Mouse (Mus musculus): ENCODE results near the gene Dusp6. TPM values are rescaled to one million over a fixed set of nuclear protein-coding genes. Genes with fewer than 3 reads are reported as not detected.
A peak's percentile ranks its signal among the peaks of the same experiment; 100 is the strongest.

The Dusp6 gene
- polyA plus RNA-seq, 1 experiment from 2014 or later: 41.9 TPM

DNA sequence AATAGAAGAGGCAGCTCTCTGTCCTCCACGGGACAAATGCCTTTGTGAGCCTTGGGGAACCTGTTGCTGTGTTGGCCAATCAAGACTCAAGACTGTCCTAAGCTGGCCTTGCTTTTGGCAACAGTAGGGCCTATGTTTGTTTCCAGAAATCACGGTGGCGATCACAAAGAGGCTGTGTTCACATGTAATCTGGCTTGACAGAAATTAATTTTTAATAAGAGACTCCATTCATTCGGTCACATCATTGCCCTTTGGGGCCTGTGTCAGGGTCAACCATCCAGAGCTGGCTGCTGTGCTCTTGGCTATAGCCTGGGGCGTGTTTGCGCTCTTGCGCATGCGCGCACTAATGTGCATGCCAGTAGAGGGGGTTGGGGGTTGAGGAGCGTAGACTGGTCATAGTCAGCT is 21.0 kb downstream of the Dusp6 start:
- H3K9ac ChIP-seq (ENCODE audit: low read length): no peak overlapping the region
- no peaks in the 10 kb centered on the region; the same call in 1 of the 2 replicates for H3K4me1 ChIP-seq (ENCODE audit: control insufficient read depth, insufficient read depth, low read length)
- H3K27me3 ChIP-seq (ENCODE audit: control insufficient read depth, insufficient read depth, low read length): no peaks in the 10 kb centered on the region
- no peaks in the 10 kb centered on the region for H3K9me3 ChIP-seq (ENCODE audit: control insufficient read depth, low read length)
- no peaks in the 10 kb centered on the region for H3K36me3 ChIP-seq (ENCODE audit: control insufficient read depth, insufficient read depth, low read length)
- H3K4me2 ChIP-seq: no peak overlapping the region
- 92% methylated on average over 10 of the region's 10 CpGs for WGBS
- no peak overlapping the region for H3K4me3 ChIP-seq (ENCODE audit: low read depth, low read length)
- ATAC-seq (ENCODE audit: low FRiP score): 0 out of 2 replicates have a peak, but pooled peaks have one; percentile 51
- no peak overlapping the region for H3K27ac ChIP-seq (ENCODE audit: low read depth, low read length)
- DNase-seq (ENCODE audit: low spot score, missing footprints): peak; percentile 79

DNA sequence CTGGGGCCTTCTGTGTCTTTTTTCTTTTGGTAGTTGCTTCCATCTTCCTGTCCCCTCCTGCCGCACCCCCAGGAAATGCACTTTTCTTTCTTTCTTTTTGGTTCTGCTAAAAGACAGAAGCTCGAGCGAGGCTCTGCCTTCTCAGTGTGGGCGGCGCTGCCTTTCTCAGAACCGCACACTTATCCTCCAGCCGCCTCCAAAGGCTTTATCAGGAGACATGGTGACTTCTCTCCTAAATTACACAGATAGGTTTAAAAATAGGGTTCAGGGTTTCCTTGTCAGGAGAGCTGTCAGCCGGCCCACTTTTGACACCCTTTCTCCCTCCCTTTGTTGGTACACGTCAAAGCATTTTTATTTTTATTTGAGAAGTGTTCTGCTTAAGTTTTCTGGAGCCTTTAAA is 21.9 kb downstream of the Dusp6 start:
- DNase-seq (ENCODE audit: low spot score, missing footprints): peak; percentile 31
- no peaks in the 10 kb centered on the region for H3K36me3 ChIP-seq (ENCODE audit: control insufficient read depth, insufficient read depth, low read length)
- no peak for ATAC-seq (ENCODE audit: low FRiP score)
- H3K4me2 ChIP-seq: no peak overlapping the region
- 78% methylated on average over 9 of the region's 9 CpGs for WGBS
- H3K27ac ChIP-seq (ENCODE audit: low read depth, low read length): no peak overlapping the region
- H3K4me3 ChIP-seq (ENCODE audit: low read depth, low read length): no peak overlapping the region
- no peak overlapping the region for H3K9ac ChIP-seq (ENCODE audit: low read length)
- H3K9me3 ChIP-seq (ENCODE audit: control insufficient read depth, low read length): no peaks in the 10 kb centered on the region
- no peaks in the 10 kb centered on the region; the same call in 1 of the 2 replicates for H3K4me1 ChIP-seq (ENCODE audit: control insufficient read depth, insufficient read depth, low read length)
- H3K27me3 ChIP-seq (ENCODE audit: control insufficient read depth, insufficient read depth, low read length): no peaks in the 10 kb centered on the region

DNA sequence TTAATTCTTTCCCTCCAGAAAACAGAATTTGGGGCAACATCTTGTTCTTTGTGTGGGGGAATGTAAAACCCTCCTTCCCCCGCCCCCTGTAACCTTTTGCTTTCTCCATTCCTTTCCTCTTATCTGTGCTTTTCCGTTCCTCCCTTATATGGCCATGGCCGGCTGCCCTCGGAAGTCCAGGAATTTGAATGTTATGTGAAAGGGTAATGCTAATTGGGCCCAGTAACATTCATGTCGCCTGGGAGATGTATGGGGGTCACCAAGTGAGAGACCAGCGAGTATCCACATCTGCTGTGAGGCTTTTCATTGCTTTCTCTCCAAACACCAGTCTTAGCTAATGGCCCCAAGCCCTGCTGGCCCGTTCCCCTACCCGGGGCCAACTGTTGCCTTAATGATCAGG is 22.7 kb downstream of the Dusp6 start:
- WGBS: 42% methylated on average over 8 of the region's 8 CpGs
- no peak overlapping the region for H3K9ac ChIP-seq (ENCODE audit: low read length)
- H3K4me2 ChIP-seq: no peak overlapping the region
- no peaks in the 10 kb centered on the region; the same call in 1 of the 2 replicates for H3K4me1 ChIP-seq (ENCODE audit: control insufficient read depth, insufficient read depth, low read length)
- no peaks in the 10 kb centered on the region for H3K9me3 ChIP-seq (ENCODE audit: control insufficient read depth, low read length)
- H3K4me3 ChIP-seq (ENCODE audit: low read depth, low read length): no peak overlapping the region
- H3K36me3 ChIP-seq (ENCODE audit: control insufficient read depth, insufficient read depth, low read length): no peaks in the 10 kb centered on the region
- H3K27me3 ChIP-seq (ENCODE audit: control insufficient read depth, insufficient read depth, low read length): no peaks in the 10 kb centered on the region
- H3K27ac ChIP-seq (ENCODE audit: low read depth, low read length): no peak overlapping the region
- DNase-seq (ENCODE audit: low spot score, missing footprints) (peak; percentile 85), ATAC-seq (ENCODE audit: low FRiP score) (no peak)

DNA sequence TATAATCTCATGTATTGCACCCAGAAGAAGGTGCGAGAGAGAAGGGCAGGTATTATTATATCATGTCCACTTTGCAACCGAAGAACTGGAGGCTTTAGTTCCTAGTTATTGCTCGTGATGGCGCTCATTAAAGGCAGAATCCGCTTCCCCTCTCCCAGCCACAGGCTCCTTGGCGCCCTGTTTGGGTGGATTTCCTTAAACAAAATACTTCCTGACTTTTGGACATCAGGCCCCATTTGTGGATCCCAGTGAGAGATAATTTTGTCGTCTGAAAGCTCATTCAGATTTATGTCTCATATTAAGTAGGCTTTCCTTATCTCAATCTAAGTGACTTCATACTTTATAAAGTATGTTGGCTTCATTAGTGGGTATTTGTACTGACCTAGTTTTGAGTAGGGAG is 23.2 kb downstream of the Dusp6 start:
- no peaks in the 10 kb centered on the region for H3K27me3 ChIP-seq (ENCODE audit: control insufficient read depth, insufficient read depth, low read length)
- no peaks in the 10 kb centered on the region; the same call in 1 of the 2 replicates for H3K4me1 ChIP-seq (ENCODE audit: control insufficient read depth, insufficient read depth, low read length)
- H3K27ac ChIP-seq (ENCODE audit: low read depth, low read length): no peak overlapping the region

DNA sequence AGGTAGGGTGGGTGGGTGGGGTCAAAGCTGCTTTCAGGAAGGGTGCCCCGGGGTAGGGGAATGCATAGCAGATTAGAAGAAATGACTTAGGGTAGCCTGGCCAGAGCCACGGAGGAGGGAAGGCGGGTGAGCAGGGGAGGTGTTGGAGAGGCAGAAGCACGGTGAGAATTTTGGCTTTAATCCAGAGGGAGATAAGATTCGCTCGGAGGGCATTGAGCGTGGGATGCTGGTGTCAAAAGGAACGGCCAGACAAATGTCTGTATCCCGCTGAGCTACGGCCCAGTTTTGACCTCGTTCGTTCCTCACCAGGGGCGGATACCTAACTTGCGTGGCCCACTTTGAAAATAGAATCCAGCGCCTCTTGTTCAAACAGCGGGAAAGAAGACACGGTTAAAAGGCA is 23.8 kb downstream of the Dusp6 start:
- Histone ChIP-seq H3K4me3 (ENCODE audit: low read depth, low read length) (no peak overlapping the region), H3K27me3 (ENCODE audit: control insufficient read depth, insufficient read depth, low read length) (no peaks in the 10 kb centered on the region), H3K9me3 (ENCODE audit: control insufficient read depth, low read length) (no peaks in the 10 kb centered on the region), H3K4me1 (ENCODE audit: control insufficient read depth, insufficient read depth, low read length) (no peaks in the 10 kb centered on the region; the same call in 1 of the 2 replicates), H3K4me2 (peak overlapping the region; percentile 14; the same call in 1 of the 2 replicates), H3K36me3 (ENCODE audit: control insufficient read depth, insufficient read depth, low read length) (no peaks in the 10 kb centered on the region), H3K27ac (ENCODE audit: low read depth, low read length) (no peak overlapping the region), H3K9ac (ENCODE audit: low read length) (no peak overlapping the region)
- DNase-seq (ENCODE audit: low spot score, missing footprints) (no peak), ATAC-seq (ENCODE audit: low FRiP score) (no peak)
- WGBS: 12% methylated on average over 17 of the region's 17 CpGs

More for the DNA sequence above, 23.2 kb downstream of the Dusp6 start:
- no peaks in the 10 kb centered on the region for H3K36me3 ChIP-seq (ENCODE audit: control insufficient read depth, insufficient read depth, low read length)
- no peaks in the 10 kb centered on the region for H3K9me3 ChIP-seq (ENCODE audit: control insufficient read depth, low read length)
- DNase-seq (ENCODE audit: low spot score, missing footprints) (peak; percentile 75), ATAC-seq (ENCODE audit: low FRiP score) (no peak)
- no peak overlapping the region for H3K9ac ChIP-seq (ENCODE audit: low read length)
- H3K4me3 ChIP-seq (ENCODE audit: low read depth, low read length): no peak overlapping the region
- 75% methylated on average over 7 of the region's 7 CpGs for WGBS
- no peak overlapping the region for H3K4me2 ChIP-seq

DNA sequence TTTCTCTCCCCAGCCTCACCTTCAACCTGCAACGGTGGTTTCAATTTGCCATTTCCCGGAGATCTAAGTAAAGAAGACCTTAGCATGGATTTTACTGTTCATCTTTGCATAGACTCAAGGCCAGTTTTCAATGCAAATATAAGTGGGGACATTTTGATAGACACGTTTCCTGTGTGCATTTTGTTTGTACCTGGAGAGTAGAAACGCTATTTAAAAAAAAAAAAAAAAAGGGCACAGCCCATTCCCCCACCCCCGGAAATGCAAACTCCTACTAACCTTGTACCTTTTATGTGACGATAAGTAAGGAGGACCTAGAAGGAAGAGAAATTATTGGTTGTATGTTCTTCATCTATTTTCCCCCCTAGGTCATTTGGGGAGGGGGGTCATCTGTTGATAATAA is 24.2 kb downstream of the Dusp6 start:
- H3K27me3 ChIP-seq (ENCODE audit: control insufficient read depth, insufficient read depth, low read length): no peaks in the 10 kb centered on the region
- H3K36me3 ChIP-seq (ENCODE audit: control insufficient read depth, insufficient read depth, low read length): no peaks in the 10 kb centered on the region
- no peak overlapping the region for H3K9ac ChIP-seq (ENCODE audit: low read length)
- H3K27ac ChIP-seq (ENCODE audit: low read depth, low read length): no peak overlapping the region
- H3K4me1 ChIP-seq (ENCODE audit: control insufficient read depth, insufficient read depth, low read length): no peaks in the 10 kb centered on the region; the same call in 1 of the 2 replicates
- 56% methylated on average over 6 of the region's 6 CpGs for WGBS
- H3K4me2 ChIP-seq: no peak overlapping the region
- H3K9me3 ChIP-seq (ENCODE audit: control insufficient read depth, low read length): no peaks in the 10 kb centered on the region
- no peak for ATAC-seq (ENCODE audit: low FRiP score)
- no peak overlapping the region for H3K4me3 ChIP-seq (ENCODE audit: low read depth, low read length)
- DNase-seq (ENCODE audit: low spot score, missing footprints): peak; percentile 83

DNA sequence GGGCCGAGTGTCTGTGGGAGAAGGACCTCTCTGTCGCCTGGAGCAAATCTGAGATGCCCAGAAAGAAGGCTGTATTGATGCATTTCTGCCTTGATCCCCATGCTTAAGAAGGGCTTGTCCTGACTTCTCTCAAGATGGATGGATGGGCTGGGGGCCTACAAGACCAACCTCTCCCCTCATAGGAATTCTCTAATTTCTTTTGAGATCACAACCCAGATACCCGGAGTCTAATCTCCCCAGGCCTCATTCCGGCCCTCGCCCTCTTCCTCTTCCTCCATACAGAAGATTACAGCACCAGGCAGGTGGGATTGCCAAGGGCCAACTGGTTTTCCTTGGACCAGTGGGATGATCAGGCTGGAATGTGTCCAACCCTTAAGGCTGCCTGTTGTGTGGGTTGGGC is 26.1 kb downstream of the Dusp6 start:
- H3K27ac ChIP-seq (ENCODE audit: low read depth, low read length): no peak overlapping the region
- no peaks in the 10 kb centered on the region for H3K36me3 ChIP-seq (ENCODE audit: control insufficient read depth, insufficient read depth, low read length)
- no peak overlapping the region for H3K9ac ChIP-seq (ENCODE audit: low read length)
- 89% methylated on average over 5 of the region's 5 CpGs for WGBS
- no peak overlapping the region for H3K4me2 ChIP-seq
- no peak overlapping the region for H3K4me3 ChIP-seq (ENCODE audit: low read depth, low read length)
- no peak for ATAC-seq (ENCODE audit: low FRiP score)
- H3K27me3 ChIP-seq (ENCODE audit: control insufficient read depth, insufficient read depth, low read length): no peaks in the 10 kb centered on the region
- no peaks in the 10 kb centered on the region for H3K9me3 ChIP-seq (ENCODE audit: control insufficient read depth, low read length)
- H3K4me1 ChIP-seq (ENCODE audit: control insufficient read depth, insufficient read depth, low read length): no peaks in the 10 kb centered on the region; the same call in 1 of the 2 replicates
- no peak for DNase-seq (ENCODE audit: low spot score, missing footprints)

DNA sequence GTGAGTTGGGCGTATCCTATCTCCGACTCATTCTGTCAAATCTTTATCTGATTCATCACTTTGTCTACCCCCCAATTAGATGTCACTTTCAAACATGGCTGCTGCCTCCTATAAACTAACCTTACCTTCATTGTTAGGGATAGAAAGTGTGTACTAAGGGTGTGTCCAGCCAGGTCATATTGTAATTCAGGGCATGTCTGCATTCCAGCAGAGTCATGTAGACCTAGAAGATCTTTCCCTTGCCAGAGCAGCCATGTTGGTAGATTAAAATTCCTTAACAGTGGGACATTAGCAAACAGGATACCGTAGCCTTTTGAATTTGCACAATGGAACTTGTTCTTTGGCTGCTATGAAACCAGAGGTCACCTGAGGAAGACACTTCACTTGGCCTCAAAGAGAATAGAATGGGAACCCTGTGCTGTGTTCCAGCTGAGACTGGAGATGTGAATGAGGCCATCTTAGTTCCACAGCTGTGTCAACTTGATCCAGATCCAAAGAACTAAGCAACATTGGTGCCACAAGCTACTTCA is 30.1 kb downstream of the Dusp6 start:
- no peak overlapping the region for H3K4me2 ChIP-seq
- no peak overlapping the region for H3K27ac ChIP-seq (ENCODE audit: low read depth, low read length)
- H3K9ac ChIP-seq (ENCODE audit: low read length): no peak overlapping the region
- no peak for ATAC-seq (ENCODE audit: low FRiP score)
- no peaks in the 10 kb centered on the region for H3K9me3 ChIP-seq (ENCODE audit: control insufficient read depth, low read length)
- no peaks in the 10 kb centered on the region for H3K4me1 ChIP-seq (ENCODE audit: control insufficient read depth, insufficient read depth, low read length)
- no peaks in the 10 kb centered on the region for H3K36me3 ChIP-seq (ENCODE audit: control insufficient read depth, insufficient read depth, low read length)
- no peak for DNase-seq (ENCODE audit: low spot score, missing footprints)
- 81% methylated on average over 3 of the region's 3 CpGs for WGBS
- H3K4me3 ChIP-seq (ENCODE audit: low read depth, low read length): no peak overlapping the region
- no peaks in the 10 kb centered on the region for H3K27me3 ChIP-seq (ENCODE audit: control insufficient read depth, insufficient read depth, low read length)

DNA sequence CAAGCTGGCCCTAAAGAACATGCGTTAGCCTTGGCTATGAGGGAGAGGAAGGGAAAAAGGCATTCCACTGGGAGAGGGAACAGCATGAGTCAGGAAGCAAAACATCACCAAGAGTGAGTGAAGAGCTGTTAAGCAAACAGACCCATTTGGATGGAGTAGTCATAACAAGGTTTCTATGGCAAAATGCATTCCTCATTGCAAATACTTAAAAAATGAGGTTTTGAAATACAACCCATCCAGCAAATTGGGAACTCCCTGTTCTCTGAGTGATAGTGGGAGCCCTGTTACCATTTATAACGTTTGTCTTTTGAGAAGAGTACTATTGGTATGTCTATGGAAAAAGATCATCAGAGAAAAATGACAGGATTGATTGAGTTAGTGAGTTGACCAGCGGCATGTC is 34.7 kb downstream of the Dusp6 start:
- ATAC-seq (ENCODE audit: low FRiP score): no peak
- H3K4me1 ChIP-seq (ENCODE audit: control insufficient read depth, insufficient read depth, low read length): peaks cover 8% of the 10 kb centered on the region
- H3K4me3 ChIP-seq (ENCODE audit: low read depth, low read length): no peak overlapping the region
- H3K27ac ChIP-seq (ENCODE audit: low read depth, low read length): no peak overlapping the region
- no peaks in the 10 kb centered on the region for H3K9me3 ChIP-seq (ENCODE audit: control insufficient read depth, low read length)
- WGBS: 70% methylated on average over 3 of the region's 3 CpGs
- H3K27me3 ChIP-seq (ENCODE audit: control insufficient read depth, insufficient read depth, low read length): no peaks in the 10 kb centered on the region
- H3K9ac ChIP-seq (ENCODE audit: low read length): no peak overlapping the region
- H3K4me2 ChIP-seq: no peak overlapping the region
- peak; percentile 82 for DNase-seq (ENCODE audit: low spot score, missing footprints)
- no peaks in the 10 kb centered on the region for H3K36me3 ChIP-seq (ENCODE audit: control insufficient read depth, insufficient read depth, low read length)

Measured in midbrain, embryonic 11.5 days (tissue).